Mouse (Mus musculus): ENCODE data around the gene Rxfp2. TPM values are rescaled to one million over a fixed set of nuclear protein-coding genes. Genes with fewer than 3 reads are reported as not detected.

Gene Rxfp2
- total and polyA plus RNA-seq, 3 experiments, result not detected

DNA sequence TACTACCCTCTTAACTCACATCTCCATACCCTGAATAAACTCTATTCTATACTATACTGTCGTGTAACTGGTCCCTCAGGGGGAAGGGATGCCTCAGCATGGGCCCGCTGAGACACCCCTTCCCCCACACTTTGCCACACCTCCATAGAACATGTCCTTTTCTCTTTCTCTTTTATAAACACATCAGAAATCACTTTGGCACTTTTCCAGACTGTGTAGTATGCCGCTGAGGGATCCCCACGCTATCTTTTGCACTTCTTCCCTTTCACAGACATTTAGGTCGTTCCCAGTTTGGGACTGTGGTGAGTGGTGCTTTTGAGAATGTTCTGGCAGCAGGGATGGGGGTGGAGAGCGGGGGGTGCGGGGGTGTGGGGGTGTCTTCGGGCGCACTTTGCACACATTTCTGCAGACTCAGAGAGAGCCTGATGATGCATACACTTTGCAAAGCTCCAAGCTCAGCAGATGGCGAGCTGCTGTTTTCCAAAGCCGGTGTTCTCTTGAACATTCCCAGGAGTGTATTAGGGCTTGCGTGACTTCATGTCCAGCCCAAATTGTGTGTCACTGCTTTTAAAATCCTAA is 8.1 kb downstream of the Rxfp2 start:
- H3K4me2 ChIP-seq (ENCODE audit: insufficient read depth, low read depth, poor library complexity, severe bottlenecking), result no peak overlapping the region
- in situ Hi-C loops (cut with MboI; ENCODE audit: low pct_ligation_motif_present, low pct_unique_long_range_greater_than_20kb, low sequenced_read_pairs), result no loop called here

DNA sequence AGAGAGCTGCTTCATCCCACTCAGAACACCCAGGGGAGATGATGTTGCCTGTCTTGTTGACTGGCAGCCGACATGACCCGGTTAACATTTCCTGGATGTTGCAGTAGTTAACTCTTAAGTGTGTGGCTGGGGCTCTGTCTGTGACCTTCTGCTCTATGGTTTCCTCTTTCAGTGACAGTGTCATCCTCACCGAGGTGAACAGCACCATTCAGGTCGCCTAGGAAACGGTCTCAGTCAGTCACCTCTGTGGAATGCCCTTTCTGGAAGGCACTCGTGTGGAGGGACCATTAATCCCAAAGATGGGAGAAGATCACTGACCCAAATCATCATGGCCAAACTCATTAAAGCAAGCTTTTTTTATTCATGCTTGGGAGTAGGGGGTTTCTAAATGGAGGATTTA is 12.7 kb downstream of the Rxfp2 start:
- in situ Hi-C loops (cut with MboI; ENCODE audit: low pct_ligation_motif_present, low pct_unique_long_range_greater_than_20kb, low sequenced_read_pairs) (no loop called here), dilution Hi-C loops (cut with MboI; ENCODE audit: extremely low pct_ligation_motif_present, extremely low pct_unique_long_range_greater_than_20kb, low sequenced_read_pairs) (no loop called here)
- Histone ChIP-seq H3K9ac (ENCODE audit: insufficient read depth, low read depth) (no peak overlapping the region), H3K4me1 (ENCODE audit: control insufficient read depth in 1 of 2, insufficient read depth in 2 of 2) (no peaks in the 10 kb centered on the region; a peak in 1 of 4 replicates), H3K79me2 (replicated peaks; ENCODE audit: control insufficient read depth, extremely low read depth, insufficient read depth, poor library complexity, severe bottlenecking) (no peaks in the 10 kb centered on the region), H3K27ac (ENCODE audit: insufficient read depth, low read depth) (no peak overlapping the region), H3K4me2 (ENCODE audit: insufficient read depth, low read depth, poor library complexity, severe bottlenecking) (no peak overlapping the region), H3K9me3 (replicated peaks; ENCODE audit: low read length) (peaks cover 66% of the 10 kb centered on the region), H3K4me3 (replicated peaks in 1 of 3; ENCODE audit: low read depth in 2 of 3, low read length in 2 of 3, poor library complexity in 1 of 3) (no peak overlapping the region), H3K27me3 (replicated peaks) (peaks cover 6% of the 10 kb centered on the region), H3K36me3 (replicated peaks in 1 of 2; ENCODE audit: control insufficient read depth in 1 of 2, insufficient read depth in 1 of 2, low read length in 1 of 2) (no peaks in the 10 kb centered on the region)
- no peak for TF ChIP-seq MAZ (IDR thresholded peaks at IDR 0.05; ENCODE audit: low read depth, low read length)
- TF ChIP-seq ZMIZ1 (IDR thresholded peaks at IDR 0.05; ENCODE audit: low read depth, low read length), result no peak
- TF ChIP-seq POLR2AphosphoS2 (IDR thresholded peaks at IDR 0.05; ENCODE audit: low read depth, low read length), result no peak
- TF ChIP-seq TCF12 (IDR thresholded peaks at IDR 0.05; ENCODE audit: low read depth, low read length), result no peak
- TF ChIP-seq RCOR1 (conservative IDR thresholded peaks at IDR 0.05; ENCODE audit: low read depth, low read length), result no peak
- TF ChIP-seq USF1 (IDR thresholded peaks at IDR 0.05; ENCODE audit: low read depth, low read length), result no peak
- no peak for TF ChIP-seq KAT2A (IDR thresholded peaks at IDR 0.05; ENCODE audit: insufficient replicate concordance, low read length)
- TF ChIP-seq CHD1 (IDR thresholded peaks at IDR 0.05; ENCODE audit: low read depth, low read length), result no peak
- no peak for TF ChIP-seq TBP (conservative IDR thresholded peaks at IDR 0.05; ENCODE audit: low read depth, low read length)
- no peak for TF ChIP-seq MYC (IDR thresholded peaks at IDR 0.05; ENCODE audit: low read depth, low read length)
- TF ChIP-seq ZKSCAN1 (IDR thresholded peaks at IDR 0.05; ENCODE audit: borderline replicate concordance, low read depth, low read length), result no peak
- DNase-seq (ENCODE audit: extremely low read depth), result no peak

More for the DNA sequence above, 8.1 kb downstream of the Rxfp2 start:
- no peak overlapping the region for H3K27ac ChIP-seq (ENCODE audit: insufficient read depth, low read depth)
- peaks cover 65% of the 10 kb centered on the region for H3K9me3 ChIP-seq (replicated peaks; ENCODE audit: low read length)
- no peaks in the 10 kb centered on the region for H3K79me2 ChIP-seq (replicated peaks; ENCODE audit: control insufficient read depth, extremely low read depth, insufficient read depth, poor library complexity, severe bottlenecking)
- H3K36me3 ChIP-seq (replicated peaks in 1 of 2; ENCODE audit: control insufficient read depth in 1 of 2, insufficient read depth in 1 of 2, low read length in 1 of 2), result no peaks in the 10 kb centered on the region
- dilution Hi-C loops (cut with MboI; ENCODE audit: extremely low pct_ligation_motif_present, extremely low pct_unique_long_range_greater_than_20kb, low sequenced_read_pairs), result no loop called here
- no peak overlapping the region for H3K4me3 ChIP-seq (replicated peaks in 1 of 3; ENCODE audit: low read depth in 2 of 3, low read length in 2 of 3, poor library complexity in 1 of 3)
- no peak overlapping the region for H3K9ac ChIP-seq (ENCODE audit: insufficient read depth, low read depth)
- no peaks in the 10 kb centered on the region for H3K4me1 ChIP-seq (ENCODE audit: control insufficient read depth in 1 of 2, insufficient read depth in 2 of 2)
- no peak for DNase-seq (ENCODE audit: extremely low read depth)
- TF ChIP-seq BHLHE40 (IDR thresholded peaks at IDR 0.05; ENCODE audit: low read depth, low read length), result no peak
- TF ChIP-seq HCFC1 (IDR thresholded peaks at IDR 0.05; ENCODE audit: low read depth, low read length), result no peak
- no peak for TF ChIP-seq E2F4 (IDR thresholded peaks at IDR 0.05; ENCODE audit: insufficient replicate concordance, low read depth, low read length)
- peaks cover 6% of the 10 kb centered on the region for H3K27me3 ChIP-seq (replicated peaks)
